Mouse (Mus musculus) left cerebral cortex, postnatal 14 days (tissue): ENCODE measurements around the gene Tspyl4. TPM values are rescaled to one million over a fixed set of nuclear protein-coding genes. Genes with fewer than 3 reads are reported as not detected.
"Not testable (repeated sequence)": the region's sequence is repeated elsewhere in the genome, so short reads cannot be mapped to it uniquely, and the experiment has no call there.

ENCODE experiments used
- DNase-seq, 2 experiments: peaks; one replicate each; pipeline ENCODE4 v3.0.0; 2021 to 2022; ENCODE audit warnings: low spot score in 2 of 2, mixed read lengths in 1 of 2
- intact Hi-C: fragments of 180-260 bp; cut with DNase I; formaldehyde crosslinking; loops from one replicate; pipeline ENCODE4 v1.15.1; 2025
- long read RNA-seq, 2 experiments: library from polyadenylated mRNA; stranded (forward); transcript quantifications; one replicate each; pipeline ENCODE4 v2.0.0; 2021
- total RNA-seq, 2 experiments: library from RNA; stranded (reverse); gene quantifications; 2 replicates each; pipeline ENCODE4 v1.2.3; 2021

The Tspyl4 gene
- total RNA-seq, result 100 to 1,000 TPM; 351 TPM
- long read RNA-seq, experiment 1, transcript Tspyl4-201 (1 exons, 3,879 nt), result major isoform, 202 of 235 reads
- long read RNA-seq, experiment 1, transcript Tspyl4-202 (2 exons, 560 nt), result minor isoform, 29 of 235 reads
- long read RNA-seq, experiment 1, partial matches to known transcripts, result 0 of 235 reads
- long read RNA-seq, experiment 1, other reads (novel, unspliced or antisense), result 4 of 235 reads
- long read RNA-seq, experiment 2, transcript Tspyl4-201 (1 exons, 3,879 nt), result major isoform, 172 of 194 reads
- long read RNA-seq, experiment 2, transcript Tspyl4-202 (2 exons, 560 nt), result minor isoform, 20 of 194 reads
- long read RNA-seq, experiment 2, partial matches to known transcripts, result 0 of 194 reads
- long read RNA-seq, experiment 2, other reads (novel, unspliced or antisense), result 2 of 194 reads

DNA sequence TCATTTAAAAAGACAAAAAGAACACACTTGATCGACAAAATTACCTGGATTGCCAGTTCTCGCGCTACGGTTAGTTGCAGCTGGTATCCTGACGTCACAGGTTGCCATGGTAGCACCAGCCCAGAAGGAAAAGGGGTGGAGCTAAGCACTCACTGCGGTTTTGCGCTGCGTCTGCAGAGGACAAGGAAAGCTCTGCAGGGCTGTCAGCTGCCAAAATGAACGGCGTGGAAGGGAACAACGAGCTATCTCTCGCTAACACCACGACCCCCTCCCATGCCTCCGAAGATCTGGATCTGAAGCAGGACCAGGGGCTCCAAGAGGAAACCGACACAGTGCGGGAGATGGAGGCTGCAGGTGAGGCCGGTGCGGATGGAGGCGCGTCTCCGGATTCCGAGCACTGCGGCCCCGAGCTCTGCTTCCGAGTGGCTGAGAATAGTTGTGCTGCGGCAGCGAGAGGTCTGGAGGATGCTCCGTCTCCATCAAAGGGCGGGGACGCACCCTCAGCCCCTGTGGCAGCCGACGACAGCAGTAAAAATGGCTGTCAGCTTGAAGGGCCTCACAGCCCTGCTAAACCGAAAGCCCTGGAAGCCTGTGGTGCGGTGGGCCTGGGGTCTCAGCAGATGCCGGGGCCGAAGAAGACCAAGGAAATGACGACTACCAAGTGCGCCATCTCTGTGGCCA, at the start of gene Tspyl4:
TSS of gene Tspyl4 (plus strand) at position 144 of the 681 bp plus-strand sequence.
- intact Hi-C loops, result loop anchor here (2.0 kb wide), 1 partner anchor 15 kb away; the partner anchor contains the start of gene Tspyl1
- DNase-seq, result peak; percentile 96 to 97

DNA sequence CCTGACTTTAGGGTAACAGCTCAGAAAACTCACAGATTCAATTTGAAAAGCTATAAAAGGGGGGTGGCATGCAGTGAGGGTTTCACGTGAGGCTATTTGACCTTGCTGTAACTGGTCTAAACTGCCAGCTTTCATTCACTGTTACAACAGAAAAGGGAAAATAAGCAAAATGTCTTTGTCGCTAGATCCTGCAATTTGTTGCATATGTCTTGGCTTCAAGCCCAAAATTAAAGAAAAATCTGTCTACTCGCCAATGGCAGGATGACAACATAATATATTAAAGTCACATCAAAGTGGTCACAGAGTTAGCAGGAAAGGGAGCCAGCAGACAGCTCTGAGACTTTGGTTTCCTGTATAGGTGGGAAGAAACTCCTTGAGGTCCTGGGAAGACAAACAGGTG, 49.5 kb upstream of the Tspyl4 start:
- intact Hi-C loops, result no loop called here
- DNase-seq, result no peak

DNA sequence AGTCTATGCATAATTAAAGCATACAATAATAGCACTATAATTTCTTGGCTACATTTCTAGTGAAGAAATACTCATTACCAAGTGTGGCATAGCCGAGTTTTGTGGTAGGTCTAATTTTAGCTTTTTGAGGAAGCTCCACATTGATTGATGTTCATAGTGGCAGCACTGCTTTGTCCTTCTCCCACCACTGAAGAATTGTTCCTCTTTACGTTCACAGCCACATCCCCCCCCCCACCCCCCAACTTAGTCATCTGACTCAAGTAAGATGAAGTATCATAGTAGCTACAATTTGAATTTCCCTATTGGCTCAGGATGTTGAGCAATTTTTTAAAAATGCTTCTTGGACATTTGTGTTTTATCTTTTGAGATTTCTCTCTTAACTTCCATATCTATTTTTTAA, 47.6 kb upstream of the Tspyl4 start:
- DNase-seq, result no peak
- intact Hi-C loops, result no loop called here

DNA sequence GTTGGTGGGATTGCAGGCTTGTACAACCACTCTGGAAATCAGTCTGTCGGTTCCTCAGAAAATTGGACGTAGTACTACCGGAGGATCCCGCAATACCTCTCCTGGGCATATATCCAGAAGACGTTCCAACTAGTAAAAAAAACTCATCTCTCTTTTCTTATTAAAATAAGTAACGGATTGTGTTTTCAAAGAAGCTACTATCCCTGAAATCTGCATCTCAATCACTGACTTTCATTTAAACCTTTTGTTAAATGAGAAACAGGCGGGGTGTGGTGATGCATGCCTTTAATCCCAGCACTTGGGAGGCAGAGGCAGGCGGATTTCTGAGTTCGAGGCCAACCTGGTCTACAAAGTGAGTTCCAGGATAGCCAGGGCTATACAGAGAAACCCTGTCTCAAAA, 44.4 kb upstream of the Tspyl4 start:
- DNase-seq, intact Hi-C loops: not testable (repeated sequence)

DNA sequence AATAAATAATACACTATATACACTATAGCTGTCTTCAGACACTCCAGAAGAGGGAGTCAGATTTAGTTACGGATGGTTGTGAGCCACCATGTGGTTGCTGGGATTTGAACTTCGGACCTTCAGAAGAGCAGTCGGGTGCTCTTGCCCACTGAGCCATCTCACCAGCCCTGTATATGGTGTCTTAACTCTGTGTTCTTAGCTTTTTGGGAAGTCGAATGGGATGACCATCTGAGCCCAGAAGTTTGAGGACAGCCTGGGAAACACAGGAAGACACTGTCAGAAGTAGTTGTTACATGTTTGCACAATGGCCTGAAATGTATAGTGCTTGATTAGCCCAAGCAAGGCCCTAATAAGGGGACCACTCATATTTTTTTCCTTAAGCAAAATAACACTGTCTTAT, 32.1 kb upstream of the Tspyl4 start:
- intact Hi-C loops, result no loop called here
- no peak for DNase-seq

DNA sequence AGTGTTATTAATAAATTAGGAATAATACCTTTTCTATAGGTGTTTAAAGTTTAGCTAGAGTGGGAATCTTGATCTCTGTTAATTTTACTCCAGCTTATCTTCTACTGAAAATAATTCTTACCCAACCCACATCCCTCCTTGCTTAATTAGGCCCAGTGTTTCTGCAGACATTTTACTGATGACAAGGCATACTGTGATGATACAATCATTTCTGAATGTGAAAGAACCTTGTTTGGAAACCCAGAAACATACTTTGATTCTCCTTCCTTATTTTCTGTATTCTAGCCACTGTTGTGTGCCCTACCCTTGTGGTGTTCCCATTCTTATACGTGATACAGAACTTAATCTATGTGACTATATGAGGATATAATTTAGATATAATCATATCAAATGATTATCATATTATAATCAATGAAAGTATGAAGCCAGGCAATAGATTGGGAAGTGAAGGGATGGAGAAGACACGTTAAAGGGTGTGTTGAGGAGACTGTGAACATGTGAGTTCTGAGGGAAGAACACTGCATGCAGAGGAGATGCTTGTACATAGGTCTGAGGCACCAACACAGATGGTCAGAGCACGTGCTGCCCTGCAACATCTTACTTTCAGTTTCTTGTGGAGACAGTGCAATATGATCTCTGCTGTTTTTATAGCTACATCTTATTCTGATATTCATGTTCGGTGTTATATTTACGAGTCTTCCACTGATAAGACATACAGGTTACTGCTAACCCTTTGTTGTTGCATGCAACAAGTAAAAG, 29.8 kb upstream of the Tspyl4 start:
- no peak for DNase-seq
- intact Hi-C loops, result no loop called here

DNA sequence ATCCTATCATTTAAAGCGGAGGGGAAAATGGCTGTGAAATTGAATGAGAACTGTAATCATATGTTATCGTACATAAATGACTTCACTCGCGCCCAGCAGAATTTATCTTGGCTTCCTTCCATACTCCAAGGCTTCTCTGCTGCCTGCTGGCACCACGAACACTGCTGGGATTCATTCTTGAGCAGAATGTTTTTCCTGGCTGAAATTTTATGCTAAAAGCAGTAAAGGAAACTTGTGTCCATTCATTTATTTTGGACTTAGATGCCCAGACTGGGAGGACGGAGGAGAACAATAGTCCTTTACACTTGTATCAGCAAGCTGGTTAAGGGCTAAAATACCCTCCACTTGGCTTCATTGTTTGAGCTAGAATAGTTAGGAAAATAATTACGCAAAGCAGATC, 25.6 kb upstream of the Tspyl4 start:
- DNase-seq, result peak; percentile 44 to 72
- intact Hi-C loops, result loop anchor here (5.0 kb wide), 1 partner anchor 119 kb away; no protein-coding TSS in a partner anchor

DNA sequence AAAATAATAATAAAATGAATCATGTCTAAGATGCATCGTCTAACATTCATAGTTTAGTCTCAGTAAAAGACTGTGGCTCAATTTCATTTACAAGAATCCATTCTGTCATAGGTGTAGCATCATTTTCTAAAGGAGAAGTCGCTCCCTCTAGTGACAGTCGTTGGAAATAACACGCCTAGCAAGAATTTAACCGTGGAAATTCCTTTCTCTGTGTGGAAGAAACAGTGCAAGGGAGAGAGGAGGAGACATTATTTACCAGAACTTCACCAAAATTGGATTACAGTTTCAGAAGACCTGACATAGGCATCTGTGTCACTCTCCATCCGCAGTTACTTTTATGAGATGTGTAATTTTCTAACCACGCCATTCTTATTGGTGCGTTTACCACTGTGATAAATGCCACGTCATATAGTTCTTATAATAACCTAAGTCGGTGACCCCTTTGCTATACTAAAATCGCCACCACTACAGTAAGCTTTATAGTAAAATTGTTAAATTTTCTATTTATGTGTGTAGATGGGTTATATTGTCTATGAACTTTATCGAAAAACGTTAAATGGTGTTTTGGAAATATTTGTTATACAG, 16.6 kb upstream of the Tspyl4 start:
- intact Hi-C loops, result loop anchor here (2.0 to 5.0 kb wide), 4 partner anchors 47 to 262 kb away; partner anchors contain the start of genes Calhm5, Rwdd1 and Trappc3l

DNA sequence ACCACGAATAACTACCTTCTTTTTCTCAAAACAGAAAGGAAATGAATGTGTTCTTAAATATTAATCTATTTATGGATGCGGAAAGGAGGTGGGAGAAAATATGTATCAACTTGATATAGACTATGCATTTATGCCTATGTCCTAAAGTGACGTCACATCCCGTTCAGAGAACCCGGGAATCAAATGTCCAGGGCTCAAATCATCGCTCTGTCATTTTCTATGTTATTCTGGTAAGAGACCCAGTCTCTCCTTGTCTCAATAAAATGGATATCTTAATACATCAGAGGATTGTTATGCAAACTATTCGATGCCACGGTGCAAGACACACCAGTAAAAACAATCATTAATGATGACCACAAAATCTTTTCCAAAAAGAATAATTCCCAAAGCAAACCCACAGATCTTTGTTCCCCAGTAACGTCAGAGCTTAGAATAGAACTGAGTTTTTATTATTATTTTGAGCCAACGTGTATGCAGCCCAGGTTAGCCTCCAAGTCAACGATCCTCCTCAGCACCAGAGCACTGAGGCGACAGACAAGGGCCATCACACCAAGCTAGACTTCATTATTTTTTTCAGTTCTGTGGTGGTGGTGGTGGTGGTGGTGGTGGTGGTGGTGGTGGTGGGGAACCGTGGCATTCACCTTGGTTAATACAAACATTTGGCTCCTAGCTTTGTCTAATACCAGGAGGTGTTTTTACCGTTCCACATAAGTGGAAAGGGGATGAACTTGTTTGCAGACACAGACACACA, 15.9 kb upstream of the Tspyl4 start:
- intact Hi-C loops, result loop anchor here (2.0 to 5.0 kb wide), 4 partner anchors 46 to 263 kb away; partner anchors contain the start of genes Calhm5, Rwdd1 and Trappc3l

More for the DNA sequence above, 16.6 kb upstream of the Tspyl4 start:
- peak; percentile 79 to 89 for DNase-seq

DNA sequence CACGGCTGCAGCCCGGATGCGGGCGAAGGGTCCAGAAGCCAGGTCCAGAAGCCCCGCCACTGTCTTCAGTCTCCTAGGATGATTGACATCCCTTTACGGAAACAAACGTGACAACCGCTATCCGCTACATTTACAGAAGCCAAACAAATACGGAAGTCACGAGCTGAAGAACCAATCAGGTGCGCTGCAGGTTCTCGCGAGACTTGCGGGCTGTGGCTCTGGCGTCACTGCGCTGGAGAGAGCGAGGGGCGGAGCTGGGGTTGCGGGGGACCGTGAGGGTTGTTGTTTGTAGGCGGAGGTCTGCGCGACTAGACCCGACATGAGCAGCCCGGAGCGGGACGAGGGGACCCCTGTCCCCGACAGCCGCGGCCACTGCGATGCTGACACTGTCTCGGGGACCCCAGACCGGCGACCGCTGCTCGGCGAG, 15.3 kb upstream of the Tspyl4 start, which contains the start of gene Tspyl1:
TSS of gene Tspyl1 (plus strand) at position 229 of the 427 bp plus-strand sequence.
- intact Hi-C loops, result loop anchor here (2.0 to 5.0 kb wide), 5 partner anchors 15 to 263 kb away; partner anchors contain the start of genes Calhm5, Rwdd1, Trappc3l and Tspyl4
- DNase-seq, result peak; percentile 98

More for the DNA sequence above, 15.9 kb upstream of the Tspyl4 start:
- peak in 1 of 2 experiments; percentile 15 for DNase-seq

DNA sequence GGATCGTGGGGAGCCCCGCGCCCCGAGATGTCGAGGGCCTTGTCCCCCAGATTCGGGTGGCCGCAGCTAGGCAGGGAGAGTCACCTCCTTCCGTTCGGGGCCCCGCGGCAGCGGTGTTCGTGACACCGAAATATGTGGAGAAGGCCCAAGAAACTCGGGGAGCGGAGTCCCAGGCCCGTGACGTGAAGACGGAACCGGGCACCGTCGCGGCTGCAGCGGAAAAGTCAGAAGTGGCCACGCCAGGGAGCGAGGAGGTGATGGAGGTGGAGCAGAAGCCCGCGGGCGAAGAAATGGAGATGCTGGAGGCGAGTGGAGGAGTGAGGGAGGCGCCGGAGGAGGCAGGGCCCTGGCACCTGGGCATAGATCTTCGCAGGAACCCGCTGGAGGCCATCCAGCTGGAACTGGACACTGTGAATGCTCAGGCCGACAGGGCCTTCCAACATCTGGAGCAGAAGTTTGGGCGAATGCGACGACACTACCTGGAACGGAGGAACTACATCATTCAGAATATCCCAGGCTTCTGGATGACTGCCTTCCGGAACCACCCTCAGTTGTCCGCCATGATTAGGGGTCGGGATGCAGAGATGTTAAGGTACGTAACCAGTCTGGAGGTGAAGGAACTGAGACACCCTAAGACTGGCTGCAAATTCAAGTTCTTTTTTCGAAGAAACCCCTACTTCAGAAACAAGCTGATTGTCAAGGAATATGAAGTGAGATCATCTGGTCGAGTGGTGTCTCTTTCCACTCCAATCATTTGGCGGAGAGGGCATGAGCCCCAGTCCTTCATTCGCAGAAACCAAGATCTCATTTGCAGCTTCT, 14.6 kb upstream of the Tspyl4 start:
- intact Hi-C loops, result loop anchor here (2.0 to 5.0 kb wide), 3 partner anchors 14 to 185 kb away; partner anchors contain the start of genes Calhm5 and Tspyl4

DNA sequence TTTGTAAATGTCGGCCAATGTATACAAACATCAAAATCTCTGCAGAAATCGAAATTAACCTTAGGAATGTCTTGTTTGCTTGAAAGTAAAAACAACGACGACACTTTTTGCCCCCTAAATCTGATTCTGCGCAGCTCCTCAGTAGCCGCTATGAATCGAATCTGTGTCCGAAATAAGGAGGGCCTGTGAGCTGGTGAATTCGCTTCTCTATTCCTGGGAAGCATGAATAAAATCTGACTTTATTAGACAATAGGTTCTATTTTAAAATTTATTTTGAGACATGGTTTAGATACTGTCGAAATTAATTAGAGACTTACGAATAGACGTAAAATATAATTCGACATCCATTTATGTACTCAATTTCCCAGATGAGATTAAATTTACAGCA, 337 bp upstream of the Tspyl4 start:
- DNase-seq, result no peak
- intact Hi-C loops, result loop anchor here (2.0 kb wide), 1 partner anchor 14 kb away; the partner anchor contains the start of gene Tspyl1

More for the DNA sequence above, 14.6 kb upstream of the Tspyl4 start:
- peak in 1 of 2 experiments; percentile 33 for DNase-seq

DNA sequence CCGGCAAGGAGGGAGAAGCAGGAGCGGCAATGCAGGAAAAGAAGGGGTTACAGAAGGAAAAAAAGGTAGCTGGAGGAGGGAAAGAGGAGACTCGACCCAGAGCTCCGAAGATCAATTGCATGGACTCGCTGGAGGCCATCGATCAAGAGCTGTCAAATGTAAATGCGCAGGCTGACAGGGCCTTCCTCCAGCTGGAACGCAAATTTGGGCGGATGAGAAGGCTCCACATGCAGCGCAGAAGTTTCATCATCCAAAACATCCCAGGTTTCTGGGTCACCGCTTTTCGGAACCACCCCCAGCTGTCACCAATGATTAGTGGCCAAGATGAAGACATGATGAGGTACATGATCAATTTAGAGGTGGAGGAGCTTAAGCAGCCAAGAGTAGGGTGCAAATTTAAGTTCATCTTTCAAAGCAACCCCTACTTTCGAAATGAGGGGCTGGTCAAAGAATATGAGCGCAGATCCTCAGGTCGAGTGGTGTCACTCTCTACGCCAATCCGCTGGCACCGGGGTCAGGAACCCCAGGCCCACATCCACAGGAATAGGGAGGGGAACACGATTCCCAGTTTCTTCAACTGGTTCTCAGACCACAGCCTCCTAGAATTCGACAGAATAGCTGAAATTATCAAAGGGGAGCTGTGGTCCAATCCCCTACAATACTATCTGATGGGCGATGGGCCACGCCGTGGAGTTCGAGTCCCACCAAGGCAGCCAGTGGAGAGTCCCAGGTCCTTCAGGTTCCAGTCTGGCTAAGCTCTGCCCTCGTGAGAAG, 925 bp downstream of the Tspyl4 start:
- intact Hi-C loops, result loop anchor here (2.0 kb wide), 1 partner anchor 15 kb away; the partner anchor contains the start of gene Tspyl1
- DNase-seq, result peak in 1 of 2 experiments; percentile 29

DNA sequence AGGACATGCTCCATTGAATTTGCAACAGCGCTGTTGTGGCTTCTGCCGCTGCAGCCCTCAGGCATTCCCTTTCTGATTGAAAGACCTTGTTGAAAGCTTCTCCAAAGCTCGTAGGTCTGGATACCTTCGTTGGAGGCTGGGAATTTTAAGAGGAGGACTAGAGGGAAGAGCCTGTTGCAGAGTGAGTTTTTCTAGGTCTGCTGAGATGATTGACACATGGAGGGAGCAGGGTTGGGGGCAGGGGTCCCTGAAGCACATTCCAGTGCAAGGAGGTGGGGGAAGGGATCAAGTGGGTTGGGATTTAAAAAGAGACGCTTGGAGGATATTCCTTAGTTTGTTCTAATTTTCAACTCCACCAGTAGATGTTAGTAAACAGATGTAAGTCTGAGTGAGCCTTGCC, 3.1 kb downstream of the Tspyl4 start:
- intact Hi-C loops, result no loop called here
- no peak for DNase-seq

DNA sequence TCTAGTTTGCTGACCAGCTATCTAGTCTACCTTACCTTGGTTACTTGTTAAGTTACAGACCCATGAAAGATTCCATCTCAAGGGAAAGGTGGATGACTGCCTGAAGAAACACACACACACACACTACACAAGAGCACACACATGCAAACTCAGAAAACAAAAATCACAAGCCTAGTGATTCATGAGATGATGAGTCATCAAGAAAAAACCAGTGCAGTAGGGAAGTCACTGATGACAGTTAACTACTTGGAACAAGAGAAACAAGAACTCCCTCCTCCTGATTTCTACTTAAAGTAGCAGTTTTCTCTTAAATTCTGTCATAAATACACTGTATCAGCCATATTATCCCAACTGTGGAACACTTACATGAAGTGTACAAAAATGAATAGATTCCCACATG, 9.8 kb downstream of the Tspyl4 start:
- DNase-seq, result no peak
- intact Hi-C loops, result no loop called here

DNA sequence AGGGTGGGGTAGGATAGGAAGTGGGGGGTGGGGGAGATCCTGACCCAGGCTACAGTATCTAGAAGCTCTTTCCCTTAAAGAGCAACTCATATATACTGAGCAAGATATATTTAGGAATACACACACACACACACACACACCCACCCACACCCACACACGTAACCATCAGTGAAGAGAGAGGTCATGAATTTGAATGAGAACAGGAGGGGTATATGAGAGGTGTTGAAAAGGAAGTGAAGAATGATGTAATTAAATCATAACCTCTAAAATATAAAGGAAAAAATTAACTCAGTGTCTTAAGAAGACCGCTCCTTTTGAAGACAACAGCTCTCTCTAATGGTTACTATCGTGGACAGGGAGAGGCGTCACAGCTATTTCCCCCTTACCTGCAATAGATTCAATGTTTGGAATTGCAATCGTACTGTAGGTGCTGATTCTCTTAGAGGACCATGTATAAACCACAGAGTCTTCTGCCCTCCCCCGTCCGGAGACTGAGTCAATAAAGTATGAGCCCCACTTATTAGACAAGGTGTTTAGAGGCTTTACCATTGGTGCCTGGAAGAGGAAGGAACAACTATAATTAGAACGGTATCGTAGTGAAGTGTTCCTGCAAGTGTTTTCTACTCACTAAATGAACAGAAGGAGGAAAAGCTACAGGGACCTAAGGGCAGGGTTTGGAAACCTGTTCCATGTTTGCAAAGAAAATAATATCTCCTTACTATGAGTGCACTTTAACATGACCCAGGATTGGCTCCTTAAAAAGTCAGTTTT, 12.9 kb downstream of the Tspyl4 start:
- intact Hi-C loops, result no loop called here
- DNase-seq, result no peak
